Mouse (Mus musculus): Measurements from ENCODE around the gene Ctnnbl1.

- TF ChIP-seq GATA1 (IDR thresholded peaks at IDR 0.05; ENCODE audit: low read length) (no peak), TAL1 (IDR thresholded peaks at IDR 0.05; ENCODE audit: low read length) (no peak)
Observed at GRCm38 (mm10) chr2:157814116-157814964, 77.1 kb downstream of the Ctnnbl1 start.

Data from erythroblast, embryonic 14.5 days (primary cell).